Mouse (Mus musculus) CH12.LX (cell line): Measurements from ENCODE around the gene Olfr155.
A peak's percentile ranks its signal among the peaks of the same experiment; 100 is the strongest.

Experiments
- CTCF ChIP-seq, 2 experiments: IDR thresholded peaks in 1 of 2; conservative IDR thresholded peaks in 1 of 2; 2 replicates each; pipeline ENCODE4 v1.5.1; 2011 to 2012; ENCODE audit warnings: low read depth in 2 of 2, low read length in 2 of 2, improper control_type of control experiment in 1 of 2, inconsistent platforms in 1 of 2, mild to moderate bottlenecking in 1 of 2, moderate library complexity in 1 of 2
- EP300 ChIP-seq: IDR thresholded peaks from 2 replicates; pipeline ENCODE4 v1.6.1; 2011; ENCODE audit warnings: low read length, improper control_type of control experiment
- MEF2A ChIP-seq: IDR thresholded peaks from 2 replicates; pipeline ENCODE4 v1.6.1; 2014; ENCODE audit warnings: low read depth, mild to moderate bottlenecking, inconsistent platforms, low read length, improper control_type of control experiment, borderline replicate concordance
- POLR2A ChIP-seq: IDR thresholded peaks from 2 replicates; pipeline ENCODE4 v1.6.1; 2011; ENCODE audit warnings: low read depth, mild to moderate bottlenecking, improper control_type of control experiment, low read length
- USF1 ChIP-seq: IDR thresholded peaks from 2 replicates; pipeline ENCODE4 v1.6.1; 2014; ENCODE audit warnings: low read depth, mild to moderate bottlenecking, inconsistent platforms, low read length, improper control_type of control experiment
- ZC3H11A ChIP-seq: IDR thresholded peaks from 2 replicates; pipeline ENCODE4 v1.6.1; 2012; ENCODE audit warnings: low read depth, mild to moderate bottlenecking, inconsistent platforms, low read length, improper control_type of control experiment
- ZNF384 ChIP-seq: IDR thresholded peaks from 2 replicates; pipeline ENCODE4 v1.6.1; 2012; ENCODE audit warnings: low read depth, low read length, improper control_type of control experiment, inconsistent platforms

DNA sequence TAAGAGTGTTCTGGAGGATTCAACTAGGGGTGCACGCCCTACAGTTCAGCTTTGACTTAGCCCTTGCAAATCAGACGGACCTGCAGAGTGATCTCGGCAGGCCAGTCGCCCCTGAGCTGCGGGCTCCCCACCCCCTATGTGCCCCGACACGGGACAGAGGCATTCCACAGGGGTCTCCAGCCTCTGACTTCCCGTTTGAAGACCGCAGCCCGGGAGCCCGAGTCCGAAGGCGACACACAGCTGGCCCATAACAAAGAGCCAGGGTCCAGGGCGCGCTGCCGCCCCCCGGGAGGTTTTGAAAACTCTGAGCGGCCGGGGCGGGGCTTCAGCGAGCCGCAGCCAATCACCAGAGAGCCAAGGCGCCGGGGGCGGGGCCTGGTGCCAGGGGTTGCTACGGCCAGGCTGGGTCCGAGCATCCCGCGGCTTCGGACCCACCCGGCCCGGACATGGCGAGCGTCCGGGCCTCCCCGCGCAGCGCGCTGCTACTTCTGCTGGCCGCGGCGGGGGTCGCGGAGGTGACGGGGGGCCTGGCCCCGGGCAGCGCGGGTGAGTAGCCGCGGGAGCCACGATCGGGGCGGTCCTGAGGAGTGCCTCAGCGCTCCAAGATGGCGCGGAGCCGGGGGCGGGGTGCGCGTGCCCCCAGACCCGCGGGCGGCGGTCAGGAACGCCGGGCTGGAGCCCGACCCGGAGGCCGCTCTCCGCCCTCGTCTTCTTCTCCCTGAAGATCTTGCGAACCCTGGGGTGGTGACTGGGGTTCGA, 24.0 kb downstream of the Olfr155 start, which contains the start of gene Reck:
- TF ChIP-seq MEF2A (no peak), CTCF (conservative IDR thresholded peaks at IDR 0.05 in 1 of 2, IDR thresholded peaks at IDR 0.05 in 1 of 2; ENCODE audit: low read depth in 2 of 2, low read length in 2 of 2) (no peak), POLR2A (peak; percentile 57; the same call in 1 of the 2 replicates), ZC3H11A (no peak), EP300 (no peak), USF1 (no peak), ZNF384 (no peak)
